In genomic region chr13:58115227-58115626, GRCm38 (mm10) we compare ENCODE assay signal across 10 mouse cellular contexts. TPM values are rescaled to one million over a fixed set of nuclear protein-coding genes. Genes with fewer than 3 reads are reported as not detected.
DNase-seq lines count a peak whose midpoint lies in the region; ATAC-seq and TF ChIP-seq lines count a peak whose summit lies in the region.
"Had no signal": no experiment of that assay in that cellular context is flagged by ENCODE, and none has a peak within 500 bp of the region (broad histone marks: within the 10 kb centered on the region; RNA-seq: fewer than 3 reads in every experiment).

No protein-coding gene starts in this region.

- no peak overlapping the region for H3K9ac ChIP-seq in intestine, embryonic 15.5 days
- H3K9ac ChIP-seq in liver, embryonic 16.5 days (ENCODE audit: low read depth, low read length): no peak overlapping the region
- no peak overlapping the region for H3K9ac ChIP-seq in hindbrain, postnatal 0 days (replicated peaks; ENCODE audit: low read length)
- no peak overlapping the region for H3K9ac ChIP-seq in midbrain, embryonic 11.5 days (ENCODE audit: low read length)

- H3K27ac ChIP-seq in intestine, embryonic 15.5 days: no peak overlapping the region
- H3K27ac ChIP-seq in liver, embryonic 16.5 days (ENCODE audit: low read length): no peak overlapping the region
- H3K27ac ChIP-seq in hindbrain, postnatal 0 days: no peak overlapping the region
- no peak overlapping the region for H3K27ac ChIP-seq in midbrain, embryonic 11.5 days (ENCODE audit: low read depth, low read length)

- peak overlapping the region; percentile 35; the same call in 1 of the 2 replicates for H3K4me2 ChIP-seq in intestine, embryonic 15.5 days (replicated peaks)
- H3K4me2 ChIP-seq in liver, embryonic 16.5 days (ENCODE audit: low read depth, low read length): no peak overlapping the region
- no peak overlapping the region for H3K4me2 ChIP-seq in hindbrain, postnatal 0 days (ENCODE audit: low read depth, low read length)
- H3K4me2 ChIP-seq in midbrain, embryonic 11.5 days: no peak overlapping the region

- WGBS in intestine, embryonic 15.5 days: 16% methylated on average over 13 of the region's 13 CpGs
- 9% methylated on average over 13 of the region's 13 CpGs for WGBS in liver, embryonic 16.5 days (ENCODE audit: insufficient replicate concordance)
- 65% methylated on average over 13 of the region's 13 CpGs for WGBS in hindbrain, postnatal 0 days
- 78% methylated on average over 13 of the region's 13 CpGs for WGBS in midbrain, embryonic 11.5 days

- no peak for TF ChIP-seq CTCF in hindbrain, postnatal 0 days (IDR thresholded peaks at IDR 0.05; ENCODE audit: low read depth)

- no peaks in the 10 kb centered on the region for H3K9me3 ChIP-seq in intestine, embryonic 15.5 days
- H3K9me3 ChIP-seq in liver, embryonic 16.5 days (replicated peaks; ENCODE audit: control insufficient read depth, low read length): no peaks in the 10 kb centered on the region
- H3K9me3 ChIP-seq in hindbrain, postnatal 0 days (ENCODE audit: low read length): no peaks in the 10 kb centered on the region
- no peaks in the 10 kb centered on the region for H3K9me3 ChIP-seq in midbrain, embryonic 11.5 days (ENCODE audit: control insufficient read depth, low read length)

- ATAC-seq in intestine, embryonic 15.5 days: peak; percentile 77
- ATAC-seq in liver, embryonic 16.5 days (ENCODE audit: low read depth): peak; percentile 53
- ATAC-seq in hindbrain, postnatal 0 days: no peak
- ATAC-seq in inflammation-experienced regulatory T-cells, adult 6 months: no peak
- no peak for ATAC-seq in midbrain, embryonic 11.5 days (ENCODE audit: low FRiP score)

- peak; percentile 64 for DNase-seq in urinary bladder, postnatal 14 days (ENCODE audit: low spot score)
- no peak for DNase-seq in urinary bladder, postnatal 10 days (ENCODE audit: low spot score)
- no peak for DNase-seq in hindbrain, postnatal 0 days (ENCODE audit: low spot score)
- DNase-seq in midbrain, embryonic 11.5 days (ENCODE audit: low spot score, missing footprints): no peak
- DNase-seq in retina, postnatal 1 day: no peak
- DNase-seq: cerebellum, adult 2 months; right cerebral cortex, postnatal 25 days had no signal

- H3K27me3 ChIP-seq in intestine, embryonic 15.5 days (replicated peaks): no peaks in the 10 kb centered on the region
- H3K27me3 ChIP-seq in liver, embryonic 16.5 days (ENCODE audit: control insufficient read depth, insufficient read depth, low read depth, low read length): peaks cover 35% of the 10 kb centered on the region
- H3K27me3 ChIP-seq in hindbrain, postnatal 0 days (ENCODE audit: insufficient read depth, low read length): no peaks in the 10 kb centered on the region
- no peaks in the 10 kb centered on the region for H3K27me3 ChIP-seq in midbrain, embryonic 11.5 days (ENCODE audit: control insufficient read depth, insufficient read depth, low read length)

- H3K4me1 ChIP-seq in intestine, embryonic 15.5 days (replicated peaks): peaks cover 24% of the 10 kb centered on the region
- H3K4me1 ChIP-seq in liver, embryonic 16.5 days (ENCODE audit: control insufficient read depth, low read depth, low read length): no peaks in the 10 kb centered on the region; the same call in none of the 2 replicates
- peaks cover 12% of the 10 kb centered on the region; the same call in 1 of the 2 replicates for H3K4me1 ChIP-seq in hindbrain, postnatal 0 days (ENCODE audit: insufficient read depth, low read length)
- peaks cover 4% of the 10 kb centered on the region; the same call in 1 of the 2 replicates for H3K4me1 ChIP-seq in midbrain, embryonic 11.5 days (ENCODE audit: control insufficient read depth, insufficient read depth, low read length)

- H3K4me3 ChIP-seq in intestine, embryonic 15.5 days (replicated peaks): no peak overlapping the region
- H3K4me3 ChIP-seq in liver, embryonic 16.5 days (ENCODE audit: low read depth, low read length): no peak overlapping the region
- no peak overlapping the region for H3K4me3 ChIP-seq in hindbrain, postnatal 0 days (ENCODE audit: low read length)
- no peak overlapping the region for H3K4me3 ChIP-seq in midbrain, embryonic 11.5 days (ENCODE audit: low read depth, low read length)

- H3K36me3 ChIP-seq in intestine, embryonic 15.5 days: no peaks in the 10 kb centered on the region
- no peaks in the 10 kb centered on the region for H3K36me3 ChIP-seq in liver, embryonic 16.5 days (ENCODE audit: control insufficient read depth, insufficient read depth)
- no peaks in the 10 kb centered on the region for H3K36me3 ChIP-seq in hindbrain, postnatal 0 days (ENCODE audit: insufficient read depth, low read length)
- H3K36me3 ChIP-seq in midbrain, embryonic 11.5 days (ENCODE audit: control insufficient read depth, insufficient read depth, low read length): no peaks in the 10 kb centered on the region

RNA-seq across cellular contexts. Expression of gene Klhl3, which starts 1.8 kb away (rescaled TPM):
- 2.6 and 2.8 TPM in 2 replicates for polyA plus RNA-seq in intestine, embryonic 15.5 days (2015; fragmentation: Nextera tagmentation; extraction: Ambion mirVana)
- 1.2 and 1.6 TPM in 2 replicates for polyA plus RNA-seq in liver, embryonic 16.5 days (2015; fragmentation: Nextera tagmentation; extraction: Ambion mirVana)
- total RNA-seq in hindbrain, postnatal 0 days (2014; rRNA removed): 9.9 and 10.2 TPM in 2 replicates
- 10.6 and 11.1 TPM in 2 replicates for polyA plus RNA-seq in hindbrain, postnatal 0 days (2015; fragmentation: Nextera tagmentation; extraction: Ambion mirVana)
- 10 to 100 TPM in 2 of 3 experiments, 1 to 10 TPM in 1; 4.3 to 14.9 (median 14.6) TPM for polyA plus RNA-seq in inflammation-experienced regulatory T-cells, adult 6 months (2017; shearing (Covaris generic))
- polyA plus RNA-seq in midbrain, embryonic 11.5 days (2014; fragmentation: Nextera tagmentation; extraction: Ambion mirVana): 2.6 and 3.2 TPM in 2 replicates

RNA-seq across cellular contexts. Expression of gene Hnrnpa0, which starts 13.1 kb away (rescaled TPM):
- polyA plus RNA-seq in intestine, embryonic 15.5 days (2015; fragmentation: Nextera tagmentation; extraction: Ambion mirVana): 28.2 and 36.2 TPM in 2 replicates
- polyA plus RNA-seq in liver, embryonic 16.5 days (2015; fragmentation: Nextera tagmentation; extraction: Ambion mirVana): 5.2 and 5.4 TPM in 2 replicates
- 178 and 184 TPM in 2 replicates for total RNA-seq in hindbrain, postnatal 0 days (2014; rRNA removed)
- polyA plus RNA-seq in hindbrain, postnatal 0 days (2015; fragmentation: Nextera tagmentation; extraction: Ambion mirVana): 56.8 and 64.4 TPM in 2 replicates
- polyA plus RNA-seq in inflammation-experienced regulatory T-cells, adult 6 months (2017; shearing (Covaris generic)): 10 to 100 TPM; 20.9 to 25.6 (median 24.0) TPM
- polyA plus RNA-seq in midbrain, embryonic 11.5 days (2014; fragmentation: Nextera tagmentation; extraction: Ambion mirVana): 60.0 and 63.3 TPM in 2 replicates

RNA-seq across cellular contexts. Expression of gene Idnk, which starts 42.2 kb away (rescaled TPM):
- polyA plus RNA-seq in intestine, embryonic 15.5 days (2015; fragmentation: Nextera tagmentation; extraction: Ambion mirVana): 43.0 and 44.0 TPM in 2 replicates
- polyA plus RNA-seq in liver, embryonic 16.5 days (2015; fragmentation: Nextera tagmentation; extraction: Ambion mirVana): 18.3 and 18.9 TPM in 2 replicates
- 20.2 and 20.6 TPM in 2 replicates for total RNA-seq in hindbrain, postnatal 0 days (2014; rRNA removed)
- polyA plus RNA-seq in hindbrain, postnatal 0 days (2015; fragmentation: Nextera tagmentation; extraction: Ambion mirVana): 52.5 and 55.3 TPM in 2 replicates
- polyA plus RNA-seq in inflammation-experienced regulatory T-cells, adult 6 months (2017; shearing (Covaris generic)): 100 to 1,000 TPM; 204 to 343 (median 284) TPM
- polyA plus RNA-seq in midbrain, embryonic 11.5 days (2014; fragmentation: Nextera tagmentation; extraction: Ambion mirVana): 59.1 and 63.1 TPM in 2 replicates

Comparison
In these comparisons a context has a peak if more than half of its experiments do, and no peak if none do; other contexts are left out.
1. ATAC-seq: peak in intestine, embryonic 15.5 days (single experiment) and liver, embryonic 16.5 days (single experiment); none in hindbrain, postnatal 0 days (single experiment), inflammation-experienced regulatory T-cells, adult 6 months (single experiment) and midbrain, embryonic 11.5 days (single experiment).